Mouse (Mus musculus): ENCODE results near the gene Tbcb.
"Not testable (repeated sequence)": the region's sequence is repeated elsewhere in the genome, so short reads cannot be mapped to it uniquely, and the experiment has no call there.

GRCm38 (mm10) chr7:30200661-30201060 lies 31.4 kb downstream of the Tbcb start:
- TF ChIP-seq CTCF (IDR thresholded peaks at IDR 0.05; ENCODE audit: extremely low read depth, insufficient read depth, insufficient read length, insufficient replicate concordance); POLR2A (IDR thresholded peaks at IDR 0.05; ENCODE audit: low read depth, low read length): not testable (repeated sequence)
